Mouse (Mus musculus) thymus, postnatal 4 days (tissue): ENCODE results near the gene Gnai2.

Source experiments
- DNase-seq: peaks from one replicate; pipeline ENCODE4 v3.0.0; 2021

The Gnai2 gene

GRCm38 (mm10) chr9:107635279-107636028 is at the start of gene Gnai2:
Gene Gnai2 (minus strand): TSS chr9:107635367.
- peak; percentile 95 for DNase-seq

- no peak for DNase-seq
Observed at GRCm38 (mm10) chr9:107682405-107682804, 47.2 kb upstream of the Gnai2 start.

- no peak for DNase-seq
Observed at GRCm38 (mm10) chr9:107679501-107679900, 44.3 kb upstream of the Gnai2 start, which contains the start of gene Gnat1. Gene Gnat1 (minus strand): TSS chr9:107679712.

GRCm38 (mm10) chr9:107678861-107679260 is 43.7 kb upstream of the Gnai2 start:
- no peak for DNase-seq

GRCm38 (mm10) chr9:107677819-107678526 is 42.8 kb upstream of the Gnai2 start:
- DNase-seq = peak; percentile 84

GRCm38 (mm10) chr9:107677091-107677784 is 42.1 kb upstream of the Gnai2 start:
- peak; percentile 74 for DNase-seq

- DNase-seq = no peak
Observed at GRCm38 (mm10) chr9:107676302-107676701, 41.1 kb upstream of the Gnai2 start.

- peak; percentile 80 for DNase-seq
Observed at GRCm38 (mm10) chr9:107675671-107676301, 40.6 kb upstream of the Gnai2 start.

- no peak for DNase-seq
Observed at GRCm38 (mm10) chr9:107674609-107675429, 39.7 kb upstream of the Gnai2 start.

GRCm38 (mm10) chr9:107670259-107670658 is 35.1 kb upstream of the Gnai2 start:
- DNase-seq = no peak

- no peak for DNase-seq
Observed at GRCm38 (mm10) chr9:107669480-107669945, 34.3 kb upstream of the Gnai2 start, which contains the start of gene Slc38a3. Gene Slc38a3 (minus strand): TSS chr9:107669530.

GRCm38 (mm10) chr9:107668916-107669315 is 33.7 kb upstream of the Gnai2 start:
- DNase-seq = no peak

GRCm38 (mm10) chr9:107668011-107668410 is 32.8 kb upstream of the Gnai2 start:
- DNase-seq = no peak

- peak; percentile 51 for DNase-seq
Observed at GRCm38 (mm10) chr9:107667219-107667618, 32.1 kb upstream of the Gnai2 start.

- DNase-seq = no peak
Observed at GRCm38 (mm10) chr9:107666751-107667205, 31.6 kb upstream of the Gnai2 start.

GRCm38 (mm10) chr9:107665308-107665707 is 30.1 kb upstream of the Gnai2 start:
- no peak for DNase-seq

GRCm38 (mm10) chr9:107663525-107663924 is 28.4 kb upstream of the Gnai2 start:
- no peak for DNase-seq

GRCm38 (mm10) chr9:107662342-107662741 is 27.2 kb upstream of the Gnai2 start:
- DNase-seq = no peak

GRCm38 (mm10) chr9:107660777-107661176 is 25.6 kb upstream of the Gnai2 start:
- no peak for DNase-seq

GRCm38 (mm10) chr9:107659961-107660360 is 24.8 kb upstream of the Gnai2 start:
- no peak for DNase-seq

- DNase-seq = no peak
Observed at GRCm38 (mm10) chr9:107659551-107659950, 24.4 kb upstream of the Gnai2 start.

- DNase-seq = no peak
Observed at GRCm38 (mm10) chr9:107658096-107658495, 22.9 kb upstream of the Gnai2 start.
